Mouse (Mus musculus) gonadal fat pad, adult 2 months (tissue): Measurements from ENCODE around the gene Igfbp2. TPM values are rescaled to one million over a fixed set of nuclear protein-coding genes. Genes with fewer than 3 reads are reported as not detected.

Source experiments
- DNase-seq: peaks from one replicate; pipeline ENCODE4 v3.0.0-alpha.2; 2012; ENCODE audit warnings: low read depth
- polyA plus RNA-seq: library from polyadenylated mRNA; depleted of rRNA; stranded (reverse); fragments of >200 nt; gene quantifications from 2 replicates; pipeline ENCODE4 v1.2.3, GENCODE M21; 2012; rRNA removed

Gene Igfbp2
- polyA plus RNA-seq, 1 experiment = 35.3 TPM

- no peak for DNase-seq
These were observed 47.6 kb downstream of the Igfbp2 start for GRCm38 (mm10) chr1:72871697-72872411.

- DNase-seq = no peak
These were observed 48.2 kb downstream of the Igfbp2 start for GRCm38 (mm10) chr1:72872521-72872920.

GRCm38 (mm10) chr1:72873078-72873477 lies 48.8 kb downstream of the Igfbp2 start:
- DNase-seq = no peak

GRCm38 (mm10) chr1:72873511-72874286 lies 49.4 kb downstream of the Igfbp2 start:
- DNase-seq = no peak

GRCm38 (mm10) chr1:72874287-72875211 lies 50.2 kb downstream of the Igfbp2 start, which contains the start of gene Igfbp5:
Gene Igfbp5 (minus strand): TSS chr1:72874884.
- DNase-seq = no peak

- DNase-seq = no peak
These were observed 51.4 kb downstream of the Igfbp2 start for GRCm38 (mm10) chr1:72875708-72876107.

GRCm38 (mm10) chr1:72876111-72876510 lies 51.8 kb downstream of the Igfbp2 start:
- no peak for DNase-seq

GRCm38 (mm10) chr1:72877892-72878291 lies 53.6 kb downstream of the Igfbp2 start:
- DNase-seq = no peak

- DNase-seq = no peak
These were observed 54.4 kb downstream of the Igfbp2 start for GRCm38 (mm10) chr1:72878473-72879318.

- DNase-seq = no peak
These were observed 55.0 kb downstream of the Igfbp2 start for GRCm38 (mm10) chr1:72879319-72879634.

GRCm38 (mm10) chr1:72885111-72885818 lies 61.0 kb downstream of the Igfbp2 start:
- DNase-seq = no peak

- DNase-seq = no peak
These were observed 61.5 kb downstream of the Igfbp2 start for GRCm38 (mm10) chr1:72885819-72886169.

- peak; percentile 76 for DNase-seq
These were observed 63.6 kb downstream of the Igfbp2 start for GRCm38 (mm10) chr1:72887910-72888309.

- DNase-seq = no peak
These were observed 71.5 kb downstream of the Igfbp2 start for GRCm38 (mm10) chr1:72895821-72896220.

Other genes starting within 250 kb of the Igfbp2 start
- gene Smarcal1, start 241.3 kb upstream of the Igfbp2 start, polyA plus RNA-seq = 19.9 and 27.1 TPM in 2 replicates
- 0.05 and 0.08 TPM in 2 replicates for gene Ankar, start 123.9 kb upstream of the Igfbp2 start, polyA plus RNA-seq
- gene Rpl37a, start 113.2 kb upstream of the Igfbp2 start, polyA plus RNA-seq = 772 and 822 TPM in 2 replicates
- 65.4 and 68.9 TPM in 2 replicates for gene Igfbp5, start 50.4 kb downstream of the Igfbp2 start, polyA plus RNA-seq
- gene Tnp1, start 191.4 kb downstream of the Igfbp2 start, polyA plus RNA-seq = 9.7 and 29.0 TPM in 2 replicates